Mouse (Mus musculus): ENCODE results near the gene Sgta. TPM values are rescaled to one million over a fixed set of nuclear protein-coding genes. Genes with fewer than 3 reads are reported as not detected.
"Not testable (repeated sequence)": the region's sequence is repeated elsewhere in the genome, so short reads cannot be mapped to it uniquely, and the experiment has no call there.

Gene Sgta
- polyA plus RNA-seq, 1 experiment from 2014 or later, result 344 TPM

- not testable (repeated sequence) for H3K27me3 ChIP-seq (replicated peaks; ENCODE audit: control insufficient read depth, insufficient read depth, low read length); H3K9me3 ChIP-seq (ENCODE audit: control insufficient read depth, low read length); H3K9ac ChIP-seq (replicated peaks; ENCODE audit: low read depth, low read length); ATAC-seq; H3K4me3 ChIP-seq (replicated peaks; ENCODE audit: low read length); H3K4me2 ChIP-seq (ENCODE audit: low read length); H3K27ac ChIP-seq (ENCODE audit: low read length); H3K4me1 ChIP-seq (replicated peaks; ENCODE audit: control insufficient read depth, insufficient read depth, low read length)
- whole genome bisulfite sequencing, result 94% methylated on average over 12 of the region's 14 CpGs
- H3K36me3 ChIP-seq (ENCODE audit: control insufficient read depth, insufficient read depth), result peaks cover 56% of the 10 kb centered on the region
Observed at GRCm38 (mm10) chr10:81045246-81045645, 14.7 kb downstream of the Sgta start.

- no peak overlapping the region for H3K9ac ChIP-seq (replicated peaks; ENCODE audit: low read depth, low read length)
- WGBS, result 30% methylated on average over 13 of the region's 13 CpGs
- H3K4me2 ChIP-seq (ENCODE audit: low read length), result no peak overlapping the region
- no peak overlapping the region for H3K4me3 ChIP-seq (replicated peaks; ENCODE audit: low read length)
- H3K9me3 ChIP-seq (ENCODE audit: control insufficient read depth, low read length), result no peaks in the 10 kb centered on the region
- no peak for ATAC-seq
- no peak overlapping the region for H3K27ac ChIP-seq (ENCODE audit: low read length)
- H3K4me1 ChIP-seq (replicated peaks; ENCODE audit: control insufficient read depth, insufficient read depth, low read length), result peaks cover 4% of the 10 kb centered on the region; the same call in 1 of the 2 replicates
- H3K36me3 ChIP-seq (ENCODE audit: control insufficient read depth, insufficient read depth), result peaks cover 26% of the 10 kb centered on the region
- no peaks in the 10 kb centered on the region for H3K27me3 ChIP-seq (replicated peaks; ENCODE audit: control insufficient read depth, insufficient read depth, low read length)
Observed at GRCm38 (mm10) chr10:81041458-81042175, 18.4 kb downstream of the Sgta start.

- Histone ChIP-seq H3K4me1 (replicated peaks; ENCODE audit: control insufficient read depth, insufficient read depth, low read length) (peaks cover 18% of the 10 kb centered on the region), H3K36me3 (ENCODE audit: control insufficient read depth, insufficient read depth) (no peaks in the 10 kb centered on the region), H3K27ac (ENCODE audit: low read length) (peak within 1 kb of the TSS; percentile 56; the same call in 1 of the 2 replicates), H3K27me3 (replicated peaks; ENCODE audit: control insufficient read depth, insufficient read depth, low read length) (no peaks in the 10 kb centered on the region), H3K9me3 (ENCODE audit: control insufficient read depth, low read length) (no peaks in the 10 kb centered on the region), H3K4me2 (ENCODE audit: low read length) (peak within 1 kb of the TSS; percentile 67), H3K4me3 (replicated peaks; ENCODE audit: low read length) (peak within 1 kb of the TSS; percentile 91), H3K9ac (replicated peaks; ENCODE audit: low read depth, low read length) (peak within 1 kb of the TSS; percentile 84)
- ATAC-seq, result peak; percentile 100
- WGBS, result 1% methylated on average over 34 of the region's 35 CpGs
Observed at GRCm38 (mm10) chr10:81036988-81037580, 22.9 kb downstream of the Sgta start, which contains the start of gene Slc39a3. Gene Slc39a3 (minus strand): TSS chr10:81037426.

GRCm38 (mm10) chr10:81036251-81036650 is 23.7 kb downstream of the Sgta start:
- WGBS, result 71% methylated on average over 7 of the region's 7 CpGs
- H3K9ac ChIP-seq (replicated peaks; ENCODE audit: low read depth, low read length), result no peak overlapping the region
- no peak overlapping the region for H3K27ac ChIP-seq (ENCODE audit: low read length)
- H3K36me3 ChIP-seq (ENCODE audit: control insufficient read depth, insufficient read depth), result peaks cover 4% of the 10 kb centered on the region; the same call in 1 of the 2 replicates
- ATAC-seq, result no peak
- H3K4me2 ChIP-seq (ENCODE audit: low read length), result no peak overlapping the region
- no peak overlapping the region for H3K4me3 ChIP-seq (replicated peaks; ENCODE audit: low read length)
- H3K27me3 ChIP-seq (replicated peaks; ENCODE audit: control insufficient read depth, insufficient read depth, low read length), result no peaks in the 10 kb centered on the region
- H3K4me1 ChIP-seq (replicated peaks; ENCODE audit: control insufficient read depth, insufficient read depth, low read length), result peaks cover 18% of the 10 kb centered on the region
- no peaks in the 10 kb centered on the region for H3K9me3 ChIP-seq (ENCODE audit: control insufficient read depth, low read length)

GRCm38 (mm10) chr10:81033586-81033985 is 26.4 kb downstream of the Sgta start:
- Histone ChIP-seq H3K4me1 (replicated peaks; ENCODE audit: control insufficient read depth, insufficient read depth, low read length) (peaks cover 18% of the 10 kb centered on the region), H3K9ac (replicated peaks; ENCODE audit: low read depth, low read length) (no peak overlapping the region), H3K4me3 (replicated peaks; ENCODE audit: low read length) (no peak overlapping the region), H3K9me3 (ENCODE audit: control insufficient read depth, low read length) (no peaks in the 10 kb centered on the region), H3K27ac (ENCODE audit: low read length) (no peak overlapping the region), H3K4me2 (ENCODE audit: low read length) (no peak overlapping the region), H3K27me3 (replicated peaks; ENCODE audit: control insufficient read depth, insufficient read depth, low read length) (no peaks in the 10 kb centered on the region), H3K36me3 (ENCODE audit: control insufficient read depth, insufficient read depth) (peaks cover 14% of the 10 kb centered on the region)
- no peak for ATAC-seq
- 89% methylated on average over 10 of the region's 10 CpGs for WGBS

GRCm38 (mm10) chr10:81029031-81029430 is 30.9 kb downstream of the Sgta start:
- Histone ChIP-seq H3K36me3 (ENCODE audit: control insufficient read depth, insufficient read depth) (peaks cover 14% of the 10 kb centered on the region), H3K9ac (replicated peaks; ENCODE audit: low read depth, low read length) (no peak overlapping the region), H3K27ac (ENCODE audit: low read length) (no peak overlapping the region), H3K4me1 (replicated peaks; ENCODE audit: control insufficient read depth, insufficient read depth, low read length) (peaks cover 9% of the 10 kb centered on the region), H3K27me3 (replicated peaks; ENCODE audit: control insufficient read depth, insufficient read depth, low read length) (no peaks in the 10 kb centered on the region; the same call in 1 of the 2 replicates), H3K4me3 (replicated peaks; ENCODE audit: low read length) (no peak overlapping the region), H3K9me3 (ENCODE audit: control insufficient read depth, low read length) (no peaks in the 10 kb centered on the region), H3K4me2 (ENCODE audit: low read length) (no peak overlapping the region)
- ATAC-seq, result no peak
- 60% methylated on average over 10 of the region's 10 CpGs for WGBS

GRCm38 (mm10) chr10:81028219-81028618 is 31.8 kb downstream of the Sgta start:
- H3K4me3 ChIP-seq (replicated peaks; ENCODE audit: low read length), result no peak overlapping the region
- no peak overlapping the region for H3K9ac ChIP-seq (replicated peaks; ENCODE audit: low read depth, low read length)
- H3K4me2 ChIP-seq (ENCODE audit: low read length), result no peak overlapping the region
- H3K36me3 ChIP-seq (ENCODE audit: control insufficient read depth, insufficient read depth), result peaks cover 14% of the 10 kb centered on the region
- ATAC-seq, result no peak
- H3K27me3 ChIP-seq (replicated peaks; ENCODE audit: control insufficient read depth, insufficient read depth, low read length), result no peaks in the 10 kb centered on the region; the same call in 1 of the 2 replicates
- peaks cover 9% of the 10 kb centered on the region for H3K4me1 ChIP-seq (replicated peaks; ENCODE audit: control insufficient read depth, insufficient read depth, low read length)
- H3K9me3 ChIP-seq (ENCODE audit: control insufficient read depth, low read length), result no peaks in the 10 kb centered on the region
- no peak overlapping the region for H3K27ac ChIP-seq (ENCODE audit: low read length)

GRCm38 (mm10) chr10:81027331-81027730 is 32.6 kb downstream of the Sgta start:
- Histone ChIP-seq H3K4me2 (ENCODE audit: low read length) (no peak overlapping the region), H3K27me3 (replicated peaks; ENCODE audit: control insufficient read depth, insufficient read depth, low read length) (no peaks in the 10 kb centered on the region; the same call in 1 of the 2 replicates), H3K36me3 (ENCODE audit: control insufficient read depth, insufficient read depth) (peaks cover 14% of the 10 kb centered on the region), H3K27ac (ENCODE audit: low read length) (no peak overlapping the region), H3K9ac (replicated peaks; ENCODE audit: low read depth, low read length) (0 out of 2 replicates have a peak overlapping the region, but pooled peaks have one; percentile 17), H3K4me3 (replicated peaks; ENCODE audit: low read length) (no peak overlapping the region), H3K9me3 (ENCODE audit: control insufficient read depth, low read length) (no peaks in the 10 kb centered on the region), H3K4me1 (replicated peaks; ENCODE audit: control insufficient read depth, insufficient read depth, low read length) (peaks cover 9% of the 10 kb centered on the region)
- WGBS, result 60% methylated on average over 4 of the region's 4 CpGs
- ATAC-seq, result no peak

- Histone ChIP-seq H3K9ac (replicated peaks; ENCODE audit: low read depth, low read length) (no peak overlapping the region), H3K4me2 (ENCODE audit: low read length) (no peak overlapping the region), H3K27me3 (replicated peaks; ENCODE audit: control insufficient read depth, insufficient read depth, low read length) (no peaks in the 10 kb centered on the region; the same call in 1 of the 2 replicates), H3K4me1 (replicated peaks; ENCODE audit: control insufficient read depth, insufficient read depth, low read length) (peaks cover 10% of the 10 kb centered on the region), H3K36me3 (ENCODE audit: control insufficient read depth, insufficient read depth) (peaks cover 14% of the 10 kb centered on the region), H3K4me3 (replicated peaks; ENCODE audit: low read length) (no peak overlapping the region), H3K9me3 (ENCODE audit: control insufficient read depth, low read length) (no peaks in the 10 kb centered on the region), H3K27ac (ENCODE audit: low read length) (no peak overlapping the region)
- ATAC-seq, result no peak
- WGBS, result 89% methylated on average over 5 of the region's 5 CpGs
Observed at GRCm38 (mm10) chr10:81026857-81027256, 33.1 kb downstream of the Sgta start.
